8 mouse cellular contexts compared by ENCODE assay signal in the genomic region with DNA sequence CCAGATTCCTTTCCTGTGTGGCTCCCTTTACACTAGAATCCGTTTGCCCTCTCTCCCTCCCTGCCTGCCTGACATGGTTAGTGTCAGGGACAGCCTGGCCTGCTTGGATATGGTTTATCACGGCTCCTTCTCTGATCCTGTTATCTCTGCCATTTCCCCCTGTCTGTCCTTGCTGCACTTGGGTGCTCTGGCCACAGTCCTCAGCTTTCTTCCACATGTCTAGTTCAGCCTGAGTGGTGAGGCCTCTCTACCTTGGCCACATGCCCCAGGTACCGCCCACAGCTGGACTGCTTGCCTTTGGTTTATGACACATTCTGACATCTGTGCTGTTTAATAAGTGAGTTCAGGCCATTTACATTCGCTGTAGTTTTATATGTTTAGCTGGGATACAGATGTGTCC. TPM values are rescaled to one million over a fixed set of nuclear protein-coding genes. Genes with fewer than 3 reads are reported as not detected.
DNase-seq lines count a peak whose midpoint lies in the region; ATAC-seq lines count a peak whose summit lies in the region.

No protein-coding gene starts in this region.

- 41% methylated on average over 4 of the region's 4 CpGs for WGBS in heart, embryonic 11.5 days (ENCODE audit: insufficient replicate concordance)
- WGBS in limb, embryonic 11.5 days, result 34% methylated on average over 4 of the region's 4 CpGs
- 48% methylated on average over 4 of the region's 4 CpGs for WGBS in stomach, embryonic 14.5 days

- peak overlapping the region; percentile 72 for H3K27ac ChIP-seq in heart, embryonic 11.5 days (ENCODE audit: low read depth, low read length)
- H3K27ac ChIP-seq in limb, embryonic 11.5 days (replicated peaks; ENCODE audit: low read depth, low read length), result peak overlapping the region; percentile 16
- peak overlapping the region; percentile 36; the same call in 1 of the 2 replicates for H3K27ac ChIP-seq in stomach, embryonic 14.5 days (ENCODE audit: low read length)

- no peak overlapping the region; the same call in 1 of the 2 replicates for H3K4me2 ChIP-seq in heart, embryonic 11.5 days
- H3K4me2 ChIP-seq in limb, embryonic 11.5 days (ENCODE audit: low read depth, severe bottlenecking), result no peak overlapping the region
- no peak overlapping the region for H3K4me2 ChIP-seq in stomach, embryonic 14.5 days (replicated peaks; ENCODE audit: low read depth, low read length)

- no peaks in the 10 kb centered on the region for H3K36me3 ChIP-seq in heart, embryonic 11.5 days (ENCODE audit: control insufficient read depth, insufficient read depth, low read length)
- no peaks in the 10 kb centered on the region for H3K36me3 ChIP-seq in limb, embryonic 11.5 days (ENCODE audit: control insufficient read depth, insufficient read depth, low read length)
- H3K36me3 ChIP-seq in stomach, embryonic 14.5 days (ENCODE audit: control insufficient read depth, insufficient read depth, low read length), result no peaks in the 10 kb centered on the region

- no peaks in the 10 kb centered on the region for H3K9me3 ChIP-seq in heart, embryonic 11.5 days (replicated peaks; ENCODE audit: control insufficient read depth, low read length)
- H3K9me3 ChIP-seq in limb, embryonic 11.5 days (ENCODE audit: control insufficient read depth, low read length), result no peaks in the 10 kb centered on the region
- H3K9me3 ChIP-seq in stomach, embryonic 14.5 days (ENCODE audit: control insufficient read depth, low read depth, low read length), result no peaks in the 10 kb centered on the region

- no peaks in the 10 kb centered on the region for H3K27me3 ChIP-seq in heart, embryonic 11.5 days (ENCODE audit: control insufficient read depth, insufficient read depth, low read length)
- no peaks in the 10 kb centered on the region for H3K27me3 ChIP-seq in limb, embryonic 11.5 days (ENCODE audit: control insufficient read depth, insufficient read depth, low read length)
- no peaks in the 10 kb centered on the region for H3K27me3 ChIP-seq in stomach, embryonic 14.5 days (ENCODE audit: control insufficient read depth, insufficient read depth, low read length)

- peak; percentile 49 for ATAC-seq in heart, embryonic 11.5 days (replicated peaks; ENCODE audit: insufficient number of reproducible peaks, low FRiP score, low TSS enrichment)
- ATAC-seq in limb, embryonic 11.5 days (ENCODE audit: insufficient number of reproducible peaks, low FRiP score, low TSS enrichment, low read depth), result 0 out of 2 replicates have a peak, but pooled peaks have one; percentile 28
- peak; percentile 44; the same call in 1 of the 2 replicates for ATAC-seq in stomach, embryonic 14.5 days (ENCODE audit: insufficient number of reproducible peaks, insufficient read depth, low FRiP score, low read depth)
- no peak for ATAC-seq in granulocyte monocyte progenitor cell, adult 5-6 weeks (replicated peaks; ENCODE audit: poor library complexity, severe bottlenecking)

- no peak overlapping the region for H3K4me3 ChIP-seq in heart, embryonic 11.5 days (ENCODE audit: low read depth, low read length)
- H3K4me3 ChIP-seq in limb, embryonic 11.5 days (ENCODE audit: low read depth, low read length), result no peak overlapping the region
- no peak overlapping the region for H3K4me3 ChIP-seq in stomach, embryonic 14.5 days (ENCODE audit: low read depth, low read length)

- H3K4me1 ChIP-seq in heart, embryonic 11.5 days (ENCODE audit: control insufficient read depth, insufficient read depth, low read length), result peaks cover 44% of the 10 kb centered on the region
- peaks cover 20% of the 10 kb centered on the region for H3K4me1 ChIP-seq in limb, embryonic 11.5 days (ENCODE audit: control insufficient read depth, insufficient read depth, low read length)
- H3K4me1 ChIP-seq in stomach, embryonic 14.5 days (ENCODE audit: control insufficient read depth, insufficient read depth, low read length), result peaks cover 18% of the 10 kb centered on the region

- H3K9ac ChIP-seq in heart, embryonic 11.5 days (ENCODE audit: low read depth, low read length), result 0 out of 2 replicates have a peak overlapping the region, but pooled peaks have one; percentile 30
- no peak overlapping the region for H3K9ac ChIP-seq in limb, embryonic 11.5 days (ENCODE audit: low read length)
- H3K9ac ChIP-seq in stomach, embryonic 14.5 days (replicated peaks; ENCODE audit: low read depth, low read length), result no peak overlapping the region

- DNase-seq in 3134 (ENCODE audit: extremely low read depth, insufficient read length, low spot score), result peak; percentile 64
- DNase-seq in adrenal gland, adult 2 months, result peak; percentile 90
- peak; percentile 46 for DNase-seq in limb, embryonic 11.5 days (ENCODE audit: low spot score)
- no peak for DNase-seq in embryo, embryonic 9.5 days (ENCODE audit: extremely low spot score)
- DNase-seq in left cerebral cortex, adult 8-10 months (ENCODE audit: low spot score in 2 of 2), result no peak

RNA-seq across cellular contexts. Expression of a gene that starts 11.1 kb away (rescaled TPM):
- total RNA-seq in adrenal gland, adult 2 months (2021), result 10 to 100 TPM; 14.0 to 25.5 TPM
- 24.1 and 24.8 TPM in 2 replicates for polyA plus RNA-seq in adrenal gland, adult 2 months (2012; rRNA removed)
- polyA plus RNA-seq in heart, embryonic 11.5 days (2014; fragmentation: Nextera tagmentation; extraction: Ambion mirVana), result 11.2 and 11.8 TPM in 2 replicates
- polyA plus RNA-seq in limb, embryonic 11.5 days (2014; fragmentation: Nextera tagmentation; extraction: Ambion mirVana), result 15.4 and 17.0 TPM in 2 replicates
- polyA plus RNA-seq in stomach, embryonic 14.5 days (2014; fragmentation: Nextera tagmentation; extraction: Ambion mirVana), result 16.4 and 16.6 TPM in 2 replicates
- 26.7 and 27.6 TPM in 2 replicates for total RNA-seq in granulocyte monocyte progenitor cell, adult 5-6 weeks (2014; fragmentation: Nextera tagmentation)
- 13.7 and 24.3 TPM in 2 replicates for total RNA-seq in granulocyte monocyte progenitor cell, adult 5-6 weeks (2017)
- total RNA-seq in left cerebral cortex, adult 8-10 months (2022), result 10 to 100 TPM; 20.9 to 22.8 (median 21.8) TPM

Comparison
In these comparisons a context has a peak if more than half of its experiments do, and no peak if none do; other contexts are left out.
1. DNase-seq: peak in 3134 (single experiment), adrenal gland, adult 2 months (single experiment) and limb, embryonic 11.5 days (single experiment); none in embryo, embryonic 9.5 days (single experiment) and left cerebral cortex, adult 8-10 months (0 of 2).
2. H3K27ac ChIP-seq: peak in every context shown above with its lines; median percentile 72 in heart, embryonic 11.5 days; 36 in stomach, embryonic 14.5 days; 16 in limb, embryonic 11.5 days.